Mouse (Mus musculus): Measurements from ENCODE around the gene Gabrg3. TPM values are rescaled to one million over a fixed set of nuclear protein-coding genes. Genes with fewer than 3 reads are reported as not detected.
A peak's percentile ranks its signal among the peaks of the same experiment; 100 is the strongest.

Gabrg3 gene
- polyA plus RNA-seq (2015; fragmentation: Nextera tagmentation; extraction: Ambion mirVana), result 0.59 and 0.86 TPM in 2 replicates

DNA sequence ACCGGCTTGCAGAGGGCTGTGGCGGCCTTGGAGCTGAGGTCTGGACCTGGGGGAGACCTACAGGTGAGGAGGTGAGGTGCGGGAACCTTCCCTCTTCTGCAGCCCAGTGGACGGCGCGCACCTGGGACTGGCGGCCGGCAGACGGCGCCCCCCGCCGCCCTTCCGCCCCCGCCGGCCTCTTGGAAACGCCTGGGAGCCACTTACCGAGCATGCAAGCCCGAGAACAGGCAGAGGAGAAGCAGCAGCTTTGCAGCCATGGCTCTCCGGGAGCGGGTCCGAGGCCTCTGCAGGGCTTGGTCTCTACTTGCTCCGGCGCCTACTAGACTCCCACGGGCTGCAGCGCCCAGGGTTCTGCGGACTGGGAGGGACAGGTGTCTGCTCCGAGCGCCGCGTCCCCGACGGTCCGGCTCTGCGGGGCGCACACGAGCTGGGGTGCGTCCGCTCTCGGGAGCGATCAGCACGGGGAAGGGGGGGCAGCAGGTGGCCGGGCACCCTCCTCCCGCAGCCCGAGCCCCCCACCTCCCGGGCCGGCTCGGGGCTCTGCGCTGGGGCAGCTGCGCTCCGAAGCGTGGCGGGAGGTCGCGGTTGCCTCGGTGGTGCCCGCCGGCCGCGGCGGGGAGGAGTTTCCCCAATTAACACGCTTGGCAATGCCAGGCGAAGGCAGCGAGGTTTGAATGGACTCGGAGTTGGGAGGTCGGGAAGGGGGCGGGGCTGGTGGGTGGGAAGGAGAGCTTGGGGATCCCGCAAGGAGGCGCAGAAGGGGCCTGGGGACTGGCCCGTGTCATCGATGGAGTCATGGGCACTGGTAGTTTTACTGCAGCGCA lies at the start of gene Gabrg3:
Gene Gabrg3 (minus strand): TSS at position 672 of the 824 bp plus-strand sequence.
- Histone ChIP-seq H3K4me2 (replicated peaks; ENCODE audit: low read depth, low read length) (peak within 1 kb of the TSS; percentile 86), H3K4me1 (ENCODE audit: insufficient read depth, low read length) (no peaks in the 10 kb centered on the region), H3K4me3 (ENCODE audit: low read length) (peak within 1 kb of the TSS; percentile 55), H3K27me3 (ENCODE audit: insufficient read depth, low read length) (peaks cover 30% of the 10 kb centered on the region), H3K27ac (ENCODE audit: low read length) (no peak within 1 kb of the TSS), H3K9ac (replicated peaks; ENCODE audit: low read length) (peak within 1 kb of the TSS; percentile 53), H3K9me3 (ENCODE audit: low read length) (no peaks in the 10 kb centered on the region), H3K36me3 (ENCODE audit: insufficient read depth, low read length) (no peaks in the 10 kb centered on the region)
- ATAC-seq (ENCODE audit: low FRiP score, low TSS enrichment), result peak; percentile 86
- under 1% methylated on average over 56 of the region's 71 CpGs for WGBS

DNA sequence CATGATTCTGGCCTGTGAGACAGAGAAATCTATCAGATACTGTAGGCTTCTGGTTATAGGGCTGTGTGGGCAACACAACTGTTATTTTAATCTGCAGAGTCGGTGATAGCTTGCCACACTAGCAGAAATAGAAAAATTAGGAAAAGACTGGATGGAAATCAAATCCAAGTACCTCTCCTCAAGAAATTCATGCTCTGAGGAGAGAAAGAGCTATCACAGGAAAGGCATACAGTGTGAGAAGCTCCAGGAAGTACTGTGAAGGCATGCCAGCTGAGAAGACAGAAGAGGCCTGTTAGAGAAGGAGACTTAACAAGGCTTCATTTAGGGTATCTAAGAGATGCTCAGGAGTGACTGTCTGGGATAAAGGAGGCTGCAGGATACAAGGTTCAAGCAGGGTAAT lies 35.7 kb upstream of the Gabrg3 start:
- Histone ChIP-seq H3K27ac (ENCODE audit: low read length) (no peak overlapping the region), H3K4me1 (ENCODE audit: insufficient read depth, low read length) (no peaks in the 10 kb centered on the region), H3K9me3 (ENCODE audit: low read length) (no peaks in the 10 kb centered on the region), H3K9ac (replicated peaks; ENCODE audit: low read length) (no peak overlapping the region), H3K4me3 (ENCODE audit: low read length) (no peak overlapping the region), H3K4me2 (replicated peaks; ENCODE audit: low read depth, low read length) (no peak overlapping the region), H3K36me3 (ENCODE audit: insufficient read depth, low read length) (no peaks in the 10 kb centered on the region), H3K27me3 (ENCODE audit: insufficient read depth, low read length) (no peaks in the 10 kb centered on the region)
- ATAC-seq (ENCODE audit: low FRiP score, low TSS enrichment), result no peak
- 89% methylated on average over 1 of the region's 1 CpGs for WGBS

DNA sequence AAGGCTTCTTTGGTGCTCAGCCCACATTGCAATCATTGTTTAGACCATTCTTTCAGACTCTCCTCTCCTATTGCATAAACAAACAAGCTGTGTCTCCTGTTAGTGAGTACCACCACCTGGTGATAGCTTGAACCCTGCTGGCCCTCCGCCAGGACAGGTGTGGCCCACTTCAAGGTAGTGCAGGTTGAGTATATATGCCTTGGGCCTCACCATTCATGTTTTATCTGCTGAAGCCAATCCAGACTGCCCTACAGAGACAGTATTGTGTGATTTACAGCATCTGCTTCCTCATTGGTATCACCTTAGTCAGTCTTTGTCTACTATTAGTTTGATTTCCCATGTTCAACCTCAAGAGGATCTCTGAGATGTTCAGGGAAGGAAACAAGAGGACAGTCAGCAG lies 34.1 kb upstream of the Gabrg3 start:
- no peak for ATAC-seq (ENCODE audit: low FRiP score, low TSS enrichment)
- Histone ChIP-seq H3K4me1 (ENCODE audit: insufficient read depth, low read length) (no peaks in the 10 kb centered on the region), H3K9me3 (ENCODE audit: low read length) (no peaks in the 10 kb centered on the region), H3K27me3 (ENCODE audit: insufficient read depth, low read length) (no peaks in the 10 kb centered on the region), H3K27ac (ENCODE audit: low read length) (no peak overlapping the region), H3K36me3 (ENCODE audit: insufficient read depth, low read length) (no peaks in the 10 kb centered on the region), H3K9ac (replicated peaks; ENCODE audit: low read length) (no peak overlapping the region), H3K4me2 (replicated peaks; ENCODE audit: low read depth, low read length) (no peak overlapping the region), H3K4me3 (ENCODE audit: low read length) (no peak overlapping the region)
- 94% methylated on average over 1 of the region's 1 CpGs for WGBS

DNA sequence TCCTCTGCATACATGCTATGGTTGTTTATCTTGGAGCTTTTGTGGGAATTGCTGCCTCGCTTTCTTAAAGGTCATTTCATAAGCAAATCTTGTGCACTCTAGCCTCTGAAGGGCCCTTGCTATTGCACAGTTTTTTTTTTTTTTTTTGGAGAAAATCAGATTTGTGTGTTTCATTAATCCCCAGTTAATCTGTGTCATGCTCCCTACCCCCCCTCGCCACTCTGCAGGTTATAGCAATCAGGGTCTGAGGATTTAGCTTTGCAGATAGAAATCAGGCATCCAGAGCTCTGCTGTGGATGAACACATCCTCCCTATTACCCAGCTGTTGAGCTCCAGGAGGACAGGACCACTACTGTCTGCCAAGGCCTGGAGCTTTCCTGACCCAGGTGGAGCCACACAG lies 32.4 kb upstream of the Gabrg3 start, which contains the start of gene Gabrb3:
Gene Gabrb3 (plus strand): TSS at position 301 of the 400 bp plus-strand sequence.
- WGBS, result 77% methylated on average over 2 of the region's 2 CpGs
- Histone ChIP-seq H3K36me3 (ENCODE audit: insufficient read depth, low read length) (no peaks in the 10 kb centered on the region), H3K27ac (ENCODE audit: low read length) (no peak within 1 kb of the TSS), H3K4me3 (ENCODE audit: low read length) (no peak within 1 kb of the TSS), H3K9ac (replicated peaks; ENCODE audit: low read length) (no peak within 1 kb of the TSS), H3K9me3 (ENCODE audit: low read length) (no peaks in the 10 kb centered on the region), H3K27me3 (ENCODE audit: insufficient read depth, low read length) (no peaks in the 10 kb centered on the region), H3K4me1 (ENCODE audit: insufficient read depth, low read length) (no peaks in the 10 kb centered on the region), H3K4me2 (replicated peaks; ENCODE audit: low read depth, low read length) (no peak within 1 kb of the TSS)
- ATAC-seq (ENCODE audit: low FRiP score, low TSS enrichment), result no peak

DNA sequence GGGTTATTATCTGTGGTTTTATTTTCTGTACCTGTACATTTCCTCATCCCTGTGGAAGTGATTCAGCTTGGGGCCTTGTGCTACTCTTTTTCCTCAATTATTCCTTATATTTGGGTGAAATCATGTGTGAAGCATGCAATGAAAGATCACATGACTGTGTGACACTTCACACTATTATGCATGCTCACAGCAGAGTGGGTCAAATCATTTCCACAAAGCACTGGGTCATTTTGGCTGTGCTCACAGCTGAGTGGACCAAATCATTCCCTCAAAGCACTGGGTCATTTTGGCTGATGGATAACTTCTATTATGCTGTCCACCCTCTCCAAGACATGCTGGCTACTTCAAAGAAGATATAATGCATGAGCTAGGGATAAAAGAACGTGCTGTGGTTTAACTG lies 25.9 kb upstream of the Gabrg3 start:
- no peaks in the 10 kb centered on the region for H3K4me1 ChIP-seq (ENCODE audit: insufficient read depth, low read length)
- H3K36me3 ChIP-seq (ENCODE audit: insufficient read depth, low read length), result no peaks in the 10 kb centered on the region
- H3K9ac ChIP-seq (replicated peaks; ENCODE audit: low read length), result no peak overlapping the region
- H3K9me3 ChIP-seq (ENCODE audit: low read length), result no peaks in the 10 kb centered on the region
- H3K27me3 ChIP-seq (ENCODE audit: insufficient read depth, low read length), result no peaks in the 10 kb centered on the region
- no peak for ATAC-seq (ENCODE audit: low FRiP score, low TSS enrichment)
- H3K4me2 ChIP-seq (replicated peaks; ENCODE audit: low read depth, low read length), result no peak overlapping the region
- WGBS, result 47% methylated on average over 1 of the region's 1 CpGs
- no peak overlapping the region for H3K4me3 ChIP-seq (ENCODE audit: low read length)
- H3K27ac ChIP-seq (ENCODE audit: low read length), result no peak overlapping the region

DNA sequence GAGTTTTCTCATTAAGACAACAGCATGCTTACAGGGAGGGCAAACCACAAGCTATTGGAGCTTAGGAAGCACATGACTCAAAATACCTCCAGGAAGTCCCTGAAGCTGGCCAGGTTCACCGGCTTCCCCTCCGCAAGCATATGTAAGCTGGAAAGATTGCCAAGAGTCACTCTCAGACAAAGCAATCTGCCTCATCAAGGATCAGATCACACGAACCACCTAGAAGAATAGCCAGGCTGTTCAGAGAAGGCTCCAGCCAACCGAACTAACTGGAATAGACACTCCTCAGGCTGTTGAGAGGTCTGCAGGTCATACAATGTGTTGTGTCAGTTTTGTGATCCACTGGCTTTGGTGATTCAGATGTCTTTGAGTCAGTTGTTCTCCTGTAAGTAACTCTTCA lies 24.2 kb upstream of the Gabrg3 start:
- ATAC-seq (ENCODE audit: low FRiP score, low TSS enrichment), result no peak

DNA sequence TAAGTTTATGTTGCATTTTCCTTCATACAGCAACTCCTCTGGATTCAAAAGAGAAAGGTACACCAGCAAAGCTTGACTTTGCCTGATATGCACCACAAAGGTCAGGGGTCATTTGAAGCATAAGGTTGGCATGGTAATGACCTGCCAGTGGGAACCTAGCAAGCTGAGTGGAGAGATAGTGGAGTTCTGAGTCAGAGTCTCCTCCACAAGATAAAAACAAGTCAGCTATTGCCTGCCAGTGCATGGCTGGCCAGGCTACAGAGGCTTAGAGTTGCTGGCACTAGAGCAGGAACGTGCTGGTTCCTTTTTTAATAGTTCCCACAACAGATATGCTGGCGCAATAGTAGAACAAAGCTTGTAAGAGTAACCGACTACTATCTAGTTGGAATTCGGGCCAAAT lies 6.6 kb upstream of the Gabrg3 start:
- 88% methylated on average over 4 of the region's 4 CpGs for WGBS
- ATAC-seq (ENCODE audit: low FRiP score, low TSS enrichment), result no peak
- no peak overlapping the region for H3K4me2 ChIP-seq (replicated peaks; ENCODE audit: low read depth, low read length)
- H3K36me3 ChIP-seq (ENCODE audit: insufficient read depth, low read length), result no peaks in the 10 kb centered on the region
- no peak overlapping the region for H3K9ac ChIP-seq (replicated peaks; ENCODE audit: low read length)
- no peak overlapping the region for H3K27ac ChIP-seq (ENCODE audit: low read length)
- H3K4me3 ChIP-seq (ENCODE audit: low read length), result no peak overlapping the region
- H3K4me1 ChIP-seq (ENCODE audit: insufficient read depth, low read length), result no peaks in the 10 kb centered on the region
- no peaks in the 10 kb centered on the region for H3K9me3 ChIP-seq (ENCODE audit: low read length)
- peaks cover 3% of the 10 kb centered on the region; the same call in 1 of the 2 replicates for H3K27me3 ChIP-seq (ENCODE audit: insufficient read depth, low read length)

More for the DNA sequence above, 24.2 kb upstream of the Gabrg3 start:
- no peaks in the 10 kb centered on the region for H3K9me3 ChIP-seq (ENCODE audit: low read length)
- H3K27me3 ChIP-seq (ENCODE audit: insufficient read depth, low read length), result no peaks in the 10 kb centered on the region
- H3K36me3 ChIP-seq (ENCODE audit: insufficient read depth, low read length), result no peaks in the 10 kb centered on the region
- no peaks in the 10 kb centered on the region for H3K4me1 ChIP-seq (ENCODE audit: insufficient read depth, low read length)
- no peak overlapping the region for H3K9ac ChIP-seq (replicated peaks; ENCODE audit: low read length)
- 88% methylated on average over 4 of the region's 4 CpGs for WGBS
- no peak overlapping the region for H3K27ac ChIP-seq (ENCODE audit: low read length)
- H3K4me2 ChIP-seq (replicated peaks; ENCODE audit: low read depth, low read length), result no peak overlapping the region
- H3K4me3 ChIP-seq (ENCODE audit: low read length), result no peak overlapping the region

DNA sequence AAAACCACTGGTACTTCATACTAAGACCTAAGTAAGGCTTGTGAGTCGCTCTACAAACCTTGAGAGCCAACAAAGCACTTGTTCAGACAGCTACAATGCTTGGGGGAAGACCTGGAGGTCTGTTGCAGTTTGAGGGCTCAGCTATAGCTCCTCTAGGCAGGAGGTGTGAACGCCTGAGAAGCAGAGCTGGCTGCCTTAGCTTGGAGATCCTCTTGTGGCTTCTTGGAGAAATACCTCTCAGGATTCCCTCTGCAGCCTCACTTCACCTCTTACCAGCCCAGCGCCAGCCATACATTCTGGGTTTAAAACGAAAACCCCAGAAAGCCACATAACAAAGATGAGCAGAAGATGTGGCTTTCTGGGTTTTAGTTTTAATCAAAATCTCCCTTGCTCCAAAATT lies 3.1 kb upstream of the Gabrg3 start:
- no peak overlapping the region for H3K9ac ChIP-seq (replicated peaks; ENCODE audit: low read length)
- no peak for ATAC-seq (ENCODE audit: low FRiP score, low TSS enrichment)

DNA sequence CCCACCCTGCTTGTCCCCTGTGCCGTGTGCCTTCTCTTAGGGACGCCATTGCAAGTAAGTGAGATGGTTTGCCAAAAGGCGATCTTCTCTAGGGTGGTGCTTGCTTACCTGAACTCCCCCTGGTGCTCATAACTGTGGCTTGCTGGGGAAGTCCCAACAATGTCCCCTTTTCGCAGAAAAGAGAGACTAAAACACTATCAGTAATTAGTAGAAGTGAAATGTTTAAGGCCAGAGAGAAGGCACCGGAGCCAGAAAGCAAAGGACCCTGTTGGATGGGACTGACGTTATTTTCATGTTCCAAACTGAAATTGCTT lies 310 bp upstream of the Gabrg3 start:
- Histone ChIP-seq H3K4me2 (replicated peaks; ENCODE audit: low read depth, low read length) (peak overlapping the region; percentile 86), H3K36me3 (ENCODE audit: insufficient read depth, low read length) (no peaks in the 10 kb centered on the region), H3K4me3 (ENCODE audit: low read length) (peak overlapping the region; percentile 55), H3K9me3 (ENCODE audit: low read length) (no peaks in the 10 kb centered on the region), H3K9ac (replicated peaks; ENCODE audit: low read length) (peak overlapping the region; percentile 53; the same call in 1 of the 2 replicates), H3K27me3 (ENCODE audit: insufficient read depth, low read length) (peaks cover 30% of the 10 kb centered on the region), H3K4me1 (ENCODE audit: insufficient read depth, low read length) (no peaks in the 10 kb centered on the region), H3K27ac (ENCODE audit: low read length) (no peak overlapping the region)
- WGBS, result 23% methylated on average over 6 of the region's 6 CpGs
- ATAC-seq (ENCODE audit: low FRiP score, low TSS enrichment), result no peak; the same call in 1 of the 2 replicates

More for the DNA sequence above, 3.1 kb upstream of the Gabrg3 start:
- Histone ChIP-seq H3K27me3 (ENCODE audit: insufficient read depth, low read length) (peaks cover 30% of the 10 kb centered on the region), H3K36me3 (ENCODE audit: insufficient read depth, low read length) (no peaks in the 10 kb centered on the region), H3K4me2 (replicated peaks; ENCODE audit: low read depth, low read length) (no peak overlapping the region), H3K4me3 (ENCODE audit: low read length) (no peak overlapping the region), H3K9me3 (ENCODE audit: low read length) (no peaks in the 10 kb centered on the region), H3K27ac (ENCODE audit: low read length) (no peak overlapping the region), H3K4me1 (ENCODE audit: insufficient read depth, low read length) (no peaks in the 10 kb centered on the region)
- 40% methylated on average over 4 of the region's 4 CpGs for WGBS

DNA sequence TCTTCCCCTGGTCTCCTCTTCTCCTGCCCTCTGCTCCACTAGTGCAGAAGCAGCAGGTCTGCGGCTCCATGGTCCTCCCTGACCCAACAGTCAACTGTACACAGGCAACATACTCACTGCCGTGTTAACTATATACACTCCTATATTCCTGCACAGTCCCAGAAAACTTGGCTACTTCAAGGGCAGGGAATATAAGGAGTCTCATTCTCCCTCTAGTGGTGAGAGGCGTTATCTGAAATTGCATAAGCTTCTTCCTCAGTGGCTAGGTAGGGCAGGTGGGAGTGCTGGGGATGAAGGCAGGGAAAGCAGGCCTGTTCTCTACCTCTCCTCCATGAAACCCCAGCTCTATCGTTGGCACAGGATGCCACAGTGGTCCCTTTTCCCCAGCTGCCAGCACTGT lies 2.9 kb downstream of the Gabrg3 start:
- ATAC-seq (ENCODE audit: low FRiP score, low TSS enrichment), result peak; percentile 57
- Histone ChIP-seq H3K9ac (replicated peaks; ENCODE audit: low read length) (no peak overlapping the region), H3K27ac (ENCODE audit: low read length) (no peak overlapping the region), H3K4me1 (ENCODE audit: insufficient read depth, low read length) (no peaks in the 10 kb centered on the region), H3K36me3 (ENCODE audit: insufficient read depth, low read length) (no peaks in the 10 kb centered on the region), H3K27me3 (ENCODE audit: insufficient read depth, low read length) (peaks cover 30% of the 10 kb centered on the region), H3K4me2 (replicated peaks; ENCODE audit: low read depth, low read length) (no peak overlapping the region), H3K9me3 (ENCODE audit: low read length) (no peaks in the 10 kb centered on the region), H3K4me3 (ENCODE audit: low read length) (no peak overlapping the region)
- WGBS, result 27% methylated on average over 4 of the region's 4 CpGs

Data from kidney, embryonic 16.5 days (tissue).